Comparison of ENCODE assay signal across 17 mouse cellular contexts in the genomic region with DNA sequence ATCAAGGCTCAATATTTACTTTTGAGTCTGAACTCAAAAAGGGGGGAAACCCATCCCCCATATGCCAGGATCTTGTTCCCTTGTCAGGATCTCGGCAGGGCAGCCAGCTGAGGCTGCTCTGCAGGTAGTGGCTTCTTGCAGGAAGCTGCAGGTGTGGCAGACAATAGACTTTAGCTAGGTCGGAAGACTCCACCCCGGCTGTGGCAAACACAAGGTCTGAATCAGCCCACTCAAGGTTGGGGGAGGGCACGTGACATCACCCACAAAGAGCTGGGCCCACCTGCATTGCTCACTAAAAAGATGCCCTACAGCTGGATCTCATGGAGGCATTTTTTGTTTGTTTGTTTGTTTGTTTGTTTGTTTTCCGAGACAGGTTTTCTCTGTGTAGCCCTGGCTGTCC. TPM values are rescaled to one million over a fixed set of nuclear protein-coding genes. Genes with fewer than 3 reads are reported as not detected.
A peak's percentile ranks its signal among the peaks of the same experiment; 100 is the strongest.
DNase-seq lines count a peak whose midpoint lies in the region; ATAC-seq lines count a peak whose summit lies in the region.
"Had no signal": no experiment of that assay in that cellular context is flagged by ENCODE, and none has a peak within 500 bp of the region (broad histone marks: within the 10 kb centered on the region; RNA-seq: fewer than 3 reads in every experiment).

No protein-coding gene starts in this region.

- H3K9me3 ChIP-seq in intestine, embryonic 15.5 days: no peaks in the 10 kb centered on the region
- H3K9me3 ChIP-seq: limb, embryonic 13.5 days; liver, embryonic 15.5 days had no signal

- no peak overlapping the region for H3K4me2 ChIP-seq in intestine, embryonic 15.5 days (replicated peaks)
- H3K4me2 ChIP-seq: limb, embryonic 13.5 days; liver, embryonic 15.5 days had no signal

- H3K9ac ChIP-seq in intestine, embryonic 15.5 days: no peak overlapping the region
- H3K9ac ChIP-seq: forebrain, postnatal 0 days; limb, embryonic 13.5 days; liver, embryonic 15.5 days had no signal

- H3K27ac ChIP-seq in intestine, embryonic 15.5 days: no peak overlapping the region
- H3K27ac ChIP-seq: gastrocnemius, adult 2 months; limb, embryonic 13.5 days; liver, embryonic 15.5 days had no signal

- 70% methylated on average over 5 of the region's 5 CpGs for WGBS in intestine, embryonic 15.5 days

- peaks cover 9% of the 10 kb centered on the region; the same call in 1 of the 2 replicates for H3K4me1 ChIP-seq in intestine, embryonic 15.5 days (replicated peaks)

- H3K27me3 ChIP-seq in intestine, embryonic 15.5 days (replicated peaks): no peaks in the 10 kb centered on the region
- H3K27me3 ChIP-seq: limb, embryonic 13.5 days; liver, embryonic 15.5 days had no signal

- peak; percentile 60 for DNase-seq in CD4-positive, CD25-positive, alpha-beta regulatory T cell, adult 2 months (ENCODE audit: low read depth, low spot score)
- peak; percentile 64 for DNase-seq in CD4-positive helper T cell, adult 2 months (ENCODE audit: low read depth, low spot score)
- peak; percentile 32 for DNase-seq in T-cell, adult 2 months (ENCODE audit: low spot score)
- peak; percentile 87 for DNase-seq in thymus, postnatal 0 days (ENCODE audit: low spot score)
- no peak for DNase-seq in gastrocnemius, adult 8-10 months (ENCODE audit: low spot score in 2 of 2)
- DNase-seq in liver: no peak
- DNase-seq: adrenal gland, postnatal 14 days; cerebellum, adult 2 months; forebrain, postnatal 0 days; gastrocnemius, adult 2 months; heart, adult 11 months had no signal

- ATAC-seq in CD4-positive, CD25-positive, alpha-beta regulatory T cell, adult 4 months: no peak
- ATAC-seq in intestine, embryonic 15.5 days: no peak
- ATAC-seq: forebrain, postnatal 0 days; lung, postnatal 0 days; midbrain, embryonic 16.5 days had no signal

- H3K36me3 ChIP-seq in intestine, embryonic 15.5 days: no peaks in the 10 kb centered on the region

- H3K4me3 ChIP-seq in intestine, embryonic 15.5 days (replicated peaks): no peak overlapping the region
- H3K4me3 ChIP-seq: gastrocnemius, adult 2 months; limb, embryonic 13.5 days; liver, embryonic 15.5 days had no signal

RNA-seq across cellular contexts. Expression of a gene that starts 24.1 kb away (rescaled TPM):
- 10 to 100 TPM; 15.2 to 25.6 TPM for polyA plus RNA-seq in CD4-positive, CD25-positive, alpha-beta regulatory T cell, adult 4 months (2017; shearing (Covaris generic))
- polyA plus RNA-seq in thymus, postnatal 0 days (2015; fragmentation: Nextera tagmentation; extraction: Ambion mirVana): 70.7 and 77.5 TPM in 2 replicates
- total RNA-seq in gastrocnemius, adult 8-10 months (2022): under 1 TPM in 3 of 4 experiments, not detected in 1; 0.12 to 0.38 (median 0.29) TPM
- polyA plus RNA-seq in intestine, embryonic 15.5 days (2015; fragmentation: Nextera tagmentation; extraction: Ambion mirVana): 55.1 and 62.1 TPM in 2 replicates

Comparison
In these comparisons a context has a peak if more than half of its experiments do, and no peak if none do; other contexts are left out.
1. DNase-seq: peak in CD4-positive, CD25-positive, alpha-beta regulatory T cell, adult 2 months (single experiment), CD4-positive helper T cell, adult 2 months (single experiment), T-cell, adult 2 months (single experiment) and thymus, postnatal 0 days (single experiment); none in gastrocnemius, adult 8-10 months (0 of 2) and liver (single experiment).